In genomic region chr3:157579376-157579775, GRCm38 (mm10) we compare ENCODE assay signal across 13 mouse cellular contexts.
"Had no signal": no experiment of that assay in that cellular context is flagged by ENCODE, and none has a peak within 500 bp of the region (broad histone marks: within the 10 kb centered on the region; RNA-seq: fewer than 3 reads in every experiment).

No protein-coding gene starts in this region.

- H3K4me2 ChIP-seq: limb, embryonic 15.5 days; midbrain, embryonic 12.5 days; neural tube, embryonic 13.5 days had no signal

- H3K36me3 ChIP-seq: limb, embryonic 15.5 days; liver, embryonic 12.5 days; midbrain, embryonic 12.5 days; neural tube, embryonic 13.5 days had no signal

- H3K4me3 ChIP-seq: left cerebral cortex, adult 2 months; limb, embryonic 15.5 days; liver, embryonic 12.5 days; midbrain, embryonic 12.5 days; neural tube, embryonic 13.5 days had no signal

- ATAC-seq: liver, embryonic 12.5 days; midbrain, embryonic 16.5 days had no signal

- DNase-seq: kidney, adult 8-10 months; kidney, postnatal 25 days; retina, postnatal 1 day; right cerebral cortex, postnatal 4 days; spleen, adult 18-20 months; thymus, postnatal 36 days had no signal

- H3K27ac ChIP-seq: left cerebral cortex, adult 2 months; limb, embryonic 15.5 days; macrophage; midbrain, embryonic 12.5 days; neural tube, embryonic 13.5 days had no signal

- H3K9me3 ChIP-seq: limb, embryonic 15.5 days; liver, embryonic 12.5 days; midbrain, embryonic 12.5 days; neural tube, embryonic 13.5 days had no signal

- H3K9ac ChIP-seq: limb, embryonic 15.5 days; liver, embryonic 12.5 days; midbrain, embryonic 12.5 days; neural tube, embryonic 13.5 days had no signal

- H3K27me3 ChIP-seq: limb, embryonic 15.5 days; liver, embryonic 12.5 days; midbrain, embryonic 12.5 days; neural tube, embryonic 13.5 days had no signal
